Mouse (Mus musculus): ENCODE results near the gene Nme8. TPM values are rescaled to one million over a fixed set of nuclear protein-coding genes. Genes with fewer than 3 reads are reported as not detected.

The Nme8 gene
- polyA plus RNA-seq, 1 experiment: not detected

- WGBS: 94% methylated on average over 2 of the region's 2 CpGs
- Histone ChIP-seq H3K27me3 (ENCODE audit: control insufficient read depth, insufficient read depth, low read length) (no peaks in the 10 kb centered on the region), H3K4me1 (replicated peaks; ENCODE audit: control insufficient read depth, insufficient read depth, low read length) (no peaks in the 10 kb centered on the region), H3K36me3 (ENCODE audit: control insufficient read depth, insufficient read depth, low read length) (no peaks in the 10 kb centered on the region), H3K27ac (ENCODE audit: control insufficient read depth, insufficient read depth, low read length) (no peak overlapping the region), H3K4me3 (ENCODE audit: control insufficient read depth, insufficient read depth, low read length) (no peak overlapping the region)
- no peak for TF ChIP-seq POLR2A (IDR thresholded peaks at IDR 0.05; ENCODE audit: control insufficient read depth, extremely low read depth, insufficient read depth, low read length, poor library complexity)
- no peak for TF ChIP-seq CTCF (IDR thresholded peaks at IDR 0.05; ENCODE audit: borderline replicate concordance, control insufficient read depth, extremely low read depth, insufficient read depth, low read length, poor library complexity)
- no peak for DNase-seq
These were observed 47.8 kb downstream of the Nme8 start for GRCm38 (mm10) chr13:19649824-19650223.

- H3K4me3 ChIP-seq (ENCODE audit: control insufficient read depth, insufficient read depth, low read length): no peak overlapping the region
- H3K27ac ChIP-seq (ENCODE audit: control insufficient read depth, insufficient read depth, low read length): no peak overlapping the region
- 73% methylated on average over 2 of the region's 2 CpGs for WGBS
- no peaks in the 10 kb centered on the region for H3K36me3 ChIP-seq (ENCODE audit: control insufficient read depth, insufficient read depth, low read length)
- DNase-seq: no peak
- TF ChIP-seq POLR2A (IDR thresholded peaks at IDR 0.05; ENCODE audit: control insufficient read depth, extremely low read depth, insufficient read depth, low read length, poor library complexity) (no peak), CTCF (IDR thresholded peaks at IDR 0.05; ENCODE audit: borderline replicate concordance, control insufficient read depth, extremely low read depth, insufficient read depth, low read length, poor library complexity) (no peak)
- no peaks in the 10 kb centered on the region for H3K27me3 ChIP-seq (ENCODE audit: control insufficient read depth, insufficient read depth, low read length)
- H3K4me1 ChIP-seq (replicated peaks; ENCODE audit: control insufficient read depth, insufficient read depth, low read length): no peaks in the 10 kb centered on the region
These were observed 53.4 kb downstream of the Nme8 start for GRCm38 (mm10) chr13:19644225-19644624.

DNA sequence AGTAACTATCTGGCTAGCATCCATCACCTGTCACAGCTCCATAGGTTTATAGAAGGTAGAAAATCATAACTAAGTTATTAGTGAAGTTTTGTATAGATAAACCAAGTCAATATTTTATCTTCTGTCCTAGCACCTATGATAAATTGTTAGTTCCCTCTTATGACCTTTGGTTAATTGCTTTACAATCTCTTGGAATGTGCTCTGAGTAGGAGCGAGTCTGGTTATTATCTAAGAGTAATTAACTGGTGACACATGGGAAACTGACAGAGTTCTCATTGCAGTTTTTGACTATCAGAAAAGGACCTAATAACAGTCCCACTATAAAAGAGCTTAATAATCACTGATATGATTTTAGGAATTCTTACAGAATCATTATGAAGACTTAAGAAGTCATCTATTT lies 54.1 kb downstream of the Nme8 start:
- H3K36me3 ChIP-seq (ENCODE audit: control insufficient read depth, insufficient read depth, low read length): no peaks in the 10 kb centered on the region
- no peak for DNase-seq
- H3K4me1 ChIP-seq (replicated peaks; ENCODE audit: control insufficient read depth, insufficient read depth, low read length): no peaks in the 10 kb centered on the region
- WGBS: 95% methylated on average over 1 of the region's 1 CpGs
- H3K27me3 ChIP-seq (ENCODE audit: control insufficient read depth, insufficient read depth, low read length): no peaks in the 10 kb centered on the region
- no peak overlapping the region for H3K27ac ChIP-seq (ENCODE audit: control insufficient read depth, insufficient read depth, low read length)
- no peak overlapping the region for H3K4me3 ChIP-seq (ENCODE audit: control insufficient read depth, insufficient read depth, low read length)
- TF ChIP-seq CTCF (IDR thresholded peaks at IDR 0.05; ENCODE audit: borderline replicate concordance, control insufficient read depth, extremely low read depth, insufficient read depth, low read length, poor library complexity) (no peak), POLR2A (IDR thresholded peaks at IDR 0.05; ENCODE audit: control insufficient read depth, extremely low read depth, insufficient read depth, low read length, poor library complexity) (no peak)

DNA sequence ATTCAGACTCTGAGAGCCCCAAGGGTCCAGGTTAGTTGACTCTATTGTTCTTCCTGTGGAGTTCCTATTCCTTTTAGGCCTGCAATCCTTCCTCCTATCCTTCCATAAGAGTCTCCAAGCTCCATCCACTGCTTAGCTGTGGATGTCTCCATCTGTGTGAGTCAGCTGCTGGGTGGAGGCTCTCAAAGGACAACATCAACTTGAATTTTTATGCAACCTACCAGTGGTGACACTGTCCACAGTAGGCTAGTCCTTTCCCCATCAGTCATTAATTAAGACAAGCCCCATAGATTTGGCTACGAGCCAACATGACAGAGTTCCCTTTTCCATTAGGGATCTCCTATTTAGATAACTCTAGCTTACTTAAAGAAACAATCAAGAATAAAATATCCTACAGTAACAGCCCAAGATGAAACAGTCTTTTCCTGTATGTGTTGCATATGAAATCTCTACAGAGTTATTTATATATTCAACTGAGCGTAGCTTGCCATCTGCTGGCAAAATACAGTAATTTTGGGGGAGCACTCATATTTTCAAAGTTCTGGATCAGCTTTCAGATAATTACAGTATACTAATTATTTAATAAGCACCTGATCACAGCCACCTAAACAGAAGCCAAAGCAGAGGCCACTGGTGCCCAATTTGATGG lies 57.3 kb downstream of the Nme8 start:
- TF ChIP-seq POLR2A (IDR thresholded peaks at IDR 0.05; ENCODE audit: control insufficient read depth, extremely low read depth, insufficient read depth, low read length, poor library complexity) (no peak), CTCF (IDR thresholded peaks at IDR 0.05; ENCODE audit: borderline replicate concordance, control insufficient read depth, extremely low read depth, insufficient read depth, low read length, poor library complexity) (no peak)
- 77% methylated on average over 2 of the region's 2 CpGs for WGBS
- no peaks in the 10 kb centered on the region for H3K27me3 ChIP-seq (ENCODE audit: control insufficient read depth, insufficient read depth, low read length)
- DNase-seq: no peak
- no peaks in the 10 kb centered on the region for H3K36me3 ChIP-seq (ENCODE audit: control insufficient read depth, insufficient read depth, low read length)
- H3K4me1 ChIP-seq (replicated peaks; ENCODE audit: control insufficient read depth, insufficient read depth, low read length): no peaks in the 10 kb centered on the region
- H3K27ac ChIP-seq (ENCODE audit: control insufficient read depth, insufficient read depth, low read length): no peak overlapping the region
- H3K4me3 ChIP-seq (ENCODE audit: control insufficient read depth, insufficient read depth, low read length): no peak overlapping the region

DNA sequence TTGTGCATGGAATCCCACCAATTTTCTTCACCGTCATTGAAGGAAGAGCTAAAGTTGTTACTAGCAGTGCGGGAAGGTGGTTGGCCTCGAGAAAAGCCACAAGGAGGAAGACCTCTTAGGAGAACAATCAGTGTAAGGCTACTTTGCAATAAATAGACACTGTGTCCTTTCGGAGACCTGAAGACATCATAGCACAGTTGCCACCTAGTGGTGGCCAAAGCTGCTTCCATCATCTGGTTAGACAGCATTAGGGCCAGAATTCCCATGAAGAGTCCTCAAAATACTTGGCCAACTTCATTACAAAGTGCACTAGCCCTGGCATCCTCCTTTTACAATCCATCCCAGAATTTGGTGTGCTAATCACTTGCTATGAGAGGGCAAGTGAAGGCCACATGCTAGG lies 61.5 kb downstream of the Nme8 start:
- Histone ChIP-seq H3K4me1 (replicated peaks; ENCODE audit: control insufficient read depth, insufficient read depth, low read length) (no peaks in the 10 kb centered on the region), H3K27me3 (ENCODE audit: control insufficient read depth, insufficient read depth, low read length) (no peaks in the 10 kb centered on the region), H3K36me3 (ENCODE audit: control insufficient read depth, insufficient read depth, low read length) (no peaks in the 10 kb centered on the region), H3K4me3 (ENCODE audit: control insufficient read depth, insufficient read depth, low read length) (no peak overlapping the region), H3K27ac (ENCODE audit: control insufficient read depth, insufficient read depth, low read length) (no peak overlapping the region)
- no peak for DNase-seq
- TF ChIP-seq CTCF (IDR thresholded peaks at IDR 0.05; ENCODE audit: borderline replicate concordance, control insufficient read depth, extremely low read depth, insufficient read depth, low read length, poor library complexity): no peak
- TF ChIP-seq POLR2A (IDR thresholded peaks at IDR 0.05; ENCODE audit: control insufficient read depth, extremely low read depth, insufficient read depth, low read length, poor library complexity): no peak
- WGBS: 48% methylated on average over 4 of the region's 4 CpGs

GRCm38 (mm10) chr13:19630768-19631709 lies 66.6 kb downstream of the Nme8 start:
- WGBS: 96% methylated on average over 5 of the region's 5 CpGs
- no peak for DNase-seq
- Histone ChIP-seq H3K27me3 (ENCODE audit: control insufficient read depth, insufficient read depth, low read length) (no peaks in the 10 kb centered on the region), H3K4me3 (ENCODE audit: control insufficient read depth, insufficient read depth, low read length) (no peak overlapping the region), H3K36me3 (ENCODE audit: control insufficient read depth, insufficient read depth, low read length) (no peaks in the 10 kb centered on the region), H3K4me1 (replicated peaks; ENCODE audit: control insufficient read depth, insufficient read depth, low read length) (no peaks in the 10 kb centered on the region), H3K27ac (ENCODE audit: control insufficient read depth, insufficient read depth, low read length) (no peak overlapping the region)
- TF ChIP-seq CTCF (IDR thresholded peaks at IDR 0.05; ENCODE audit: borderline replicate concordance, control insufficient read depth, extremely low read depth, insufficient read depth, low read length, poor library complexity): no peak
- no peak for TF ChIP-seq POLR2A (IDR thresholded peaks at IDR 0.05; ENCODE audit: control insufficient read depth, extremely low read depth, insufficient read depth, low read length, poor library complexity)
